Mouse (Mus musculus): ENCODE measurements around the gene Glb1l3. TPM values are rescaled to one million over a fixed set of nuclear protein-coding genes. Genes with fewer than 3 reads are reported as not detected.
"Not testable (repeated sequence)": the region's sequence is repeated elsewhere in the genome, so short reads cannot be mapped to it uniquely, and the experiment has no call there.

Glb1l3 gene
- not detected in 2 replicates for polyA plus RNA-seq (2015; fragmentation: Nextera tagmentation; extraction: Ambion mirVana)

DNA sequence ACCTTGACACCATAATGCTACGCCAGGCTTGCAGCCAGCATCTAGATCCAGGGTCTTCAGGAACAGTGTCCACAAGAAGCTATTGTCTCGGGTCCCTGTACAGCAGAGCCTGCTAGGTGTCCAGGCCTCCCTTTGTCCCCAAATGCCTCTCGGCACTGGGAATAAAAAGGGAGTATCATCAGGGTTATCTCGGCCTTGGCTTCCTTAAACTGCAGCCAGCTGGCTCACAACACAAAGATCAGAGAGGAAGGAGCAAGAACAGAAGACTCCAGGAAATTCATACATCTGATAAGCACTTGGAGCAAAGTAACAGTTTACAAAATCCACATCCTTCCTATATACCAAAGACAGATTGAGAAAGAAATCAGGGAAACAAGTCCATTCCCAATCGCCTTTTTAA lies at the start of gene Glb1l3:
Glb1l3 (minus strand) TSS at position 140 of the 400 bp plus-strand sequence.
- H3K27me3 ChIP-seq (replicated peaks), result no peaks in the 10 kb centered on the region
- H3K36me3 ChIP-seq, result no peaks in the 10 kb centered on the region
- no peak for ATAC-seq (ENCODE audit: extremely low read depth, insufficient number of reproducible peaks, low FRiP score, low TSS enrichment)
- no peak within 1 kb of the TSS for H3K9ac ChIP-seq
- no peaks in the 10 kb centered on the region for H3K4me1 ChIP-seq
- no peak within 1 kb of the TSS for H3K4me2 ChIP-seq
- no peak within 1 kb of the TSS for H3K4me3 ChIP-seq
- WGBS, result 48% methylated on average over 5 of the region's 5 CpGs
- H3K9me3 ChIP-seq, result no peaks in the 10 kb centered on the region
- no peak within 1 kb of the TSS for H3K27ac ChIP-seq (replicated peaks)

DNA sequence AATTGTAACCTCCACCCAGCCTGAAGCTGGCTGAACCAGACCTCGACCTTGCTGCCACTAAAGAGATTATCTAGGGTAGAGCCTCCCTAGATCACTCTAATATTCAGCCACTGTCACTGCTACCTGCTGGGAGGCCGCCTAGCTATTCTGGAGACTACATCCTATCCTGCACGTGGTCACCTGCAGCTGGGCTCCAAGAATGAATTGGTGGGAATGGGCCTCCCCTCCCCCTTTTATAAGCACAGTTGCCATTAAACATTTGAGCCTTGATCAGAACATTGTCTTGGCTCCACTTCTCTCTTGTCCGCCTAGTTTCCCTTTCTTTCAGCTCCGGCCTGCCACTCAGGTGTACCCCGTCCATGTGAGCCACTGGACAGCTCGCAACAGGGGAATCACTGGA lies 9.2 kb upstream of the Glb1l3 start:
- not testable (repeated sequence) for H3K4me1 ChIP-seq; H3K4me2 ChIP-seq; H3K27me3 ChIP-seq (replicated peaks); ATAC-seq (ENCODE audit: extremely low read depth, insufficient number of reproducible peaks, low FRiP score, low TSS enrichment); H3K4me3 ChIP-seq; H3K36me3 ChIP-seq; H3K9ac ChIP-seq; H3K9me3 ChIP-seq; H3K27ac ChIP-seq (replicated peaks)
- 69% methylated on average over 7 of the region's 7 CpGs for WGBS

DNA sequence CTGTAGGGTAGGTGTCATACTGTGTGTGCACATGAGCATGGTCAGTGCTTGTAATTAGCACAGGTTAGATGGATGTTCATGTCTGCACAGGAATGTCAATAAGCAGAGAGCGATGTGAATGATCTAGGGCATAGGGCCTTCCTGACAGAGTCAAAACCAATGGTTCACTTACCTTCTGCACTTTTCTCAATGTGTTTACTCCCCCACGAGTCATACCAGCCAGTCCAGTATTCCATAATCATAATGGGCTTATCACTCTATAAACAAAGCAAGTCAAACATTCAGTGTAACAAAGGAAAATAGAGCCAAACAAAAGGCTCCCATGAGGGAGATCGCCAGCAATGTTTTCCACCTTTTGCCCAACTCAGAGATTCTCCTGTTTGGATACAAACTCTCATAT lies 29.6 kb downstream of the Glb1l3 start:
- H3K4me3 ChIP-seq, result no peak overlapping the region
- no peaks in the 10 kb centered on the region for H3K27me3 ChIP-seq (replicated peaks)
- no peaks in the 10 kb centered on the region for H3K9me3 ChIP-seq
- H3K36me3 ChIP-seq, result no peaks in the 10 kb centered on the region
- no peaks in the 10 kb centered on the region for H3K4me1 ChIP-seq
- no peak overlapping the region for H3K9ac ChIP-seq
- no peak overlapping the region for H3K4me2 ChIP-seq
- no peak for ATAC-seq (ENCODE audit: extremely low read depth, insufficient number of reproducible peaks, low FRiP score, low TSS enrichment)
- no peak overlapping the region for H3K27ac ChIP-seq (replicated peaks)
- 62% methylated on average over 3 of the region's 3 CpGs for WGBS

DNA sequence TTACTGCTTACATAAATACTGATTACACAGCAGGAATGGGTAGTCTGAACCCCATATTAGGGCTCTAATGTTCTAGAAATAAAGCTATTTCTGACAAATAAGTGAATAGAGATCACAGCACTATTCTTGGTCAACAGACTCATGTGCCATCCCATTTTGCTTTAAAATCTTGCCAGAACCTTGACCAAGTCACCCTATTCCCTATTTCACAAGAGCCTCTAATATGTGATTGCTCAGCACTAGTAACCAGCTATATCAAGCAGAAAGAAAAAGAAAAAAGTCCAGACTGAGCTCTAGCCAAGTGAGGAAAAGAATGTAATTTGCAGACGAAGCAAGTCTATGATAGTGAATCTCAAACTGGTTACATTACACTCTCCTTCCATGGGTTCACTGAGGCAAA lies 40.7 kb downstream of the Glb1l3 start:
- Histone ChIP-seq H3K9me3 (no peaks in the 10 kb centered on the region), H3K4me1 (no peaks in the 10 kb centered on the region), H3K9ac (no peak overlapping the region), H3K27ac (replicated peaks) (no peak overlapping the region), H3K36me3 (no peaks in the 10 kb centered on the region), H3K4me2 (no peak overlapping the region), H3K4me3 (no peak overlapping the region), H3K27me3 (replicated peaks) (no peaks in the 10 kb centered on the region)
- no peak for ATAC-seq (ENCODE audit: extremely low read depth, insufficient number of reproducible peaks, low FRiP score, low TSS enrichment)
- 51% methylated on average over 1 of the region's 1 CpGs for WGBS

GRCm38 (mm10) chr9:26808735-26809134 lies 52.0 kb downstream of the Glb1l3 start:
- Histone ChIP-seq H3K9me3 (no peaks in the 10 kb centered on the region), H3K27ac (replicated peaks) (no peak overlapping the region), H3K9ac (no peak overlapping the region), H3K4me1 (peaks cover 20% of the 10 kb centered on the region), H3K4me3 (no peak overlapping the region), H3K4me2 (no peak overlapping the region), H3K36me3 (no peaks in the 10 kb centered on the region), H3K27me3 (replicated peaks) (no peaks in the 10 kb centered on the region)
- ATAC-seq (ENCODE audit: extremely low read depth, insufficient number of reproducible peaks, low FRiP score, low TSS enrichment), result no peak
- WGBS, result 76% methylated on average over 2 of the region's 2 CpGs

DNA sequence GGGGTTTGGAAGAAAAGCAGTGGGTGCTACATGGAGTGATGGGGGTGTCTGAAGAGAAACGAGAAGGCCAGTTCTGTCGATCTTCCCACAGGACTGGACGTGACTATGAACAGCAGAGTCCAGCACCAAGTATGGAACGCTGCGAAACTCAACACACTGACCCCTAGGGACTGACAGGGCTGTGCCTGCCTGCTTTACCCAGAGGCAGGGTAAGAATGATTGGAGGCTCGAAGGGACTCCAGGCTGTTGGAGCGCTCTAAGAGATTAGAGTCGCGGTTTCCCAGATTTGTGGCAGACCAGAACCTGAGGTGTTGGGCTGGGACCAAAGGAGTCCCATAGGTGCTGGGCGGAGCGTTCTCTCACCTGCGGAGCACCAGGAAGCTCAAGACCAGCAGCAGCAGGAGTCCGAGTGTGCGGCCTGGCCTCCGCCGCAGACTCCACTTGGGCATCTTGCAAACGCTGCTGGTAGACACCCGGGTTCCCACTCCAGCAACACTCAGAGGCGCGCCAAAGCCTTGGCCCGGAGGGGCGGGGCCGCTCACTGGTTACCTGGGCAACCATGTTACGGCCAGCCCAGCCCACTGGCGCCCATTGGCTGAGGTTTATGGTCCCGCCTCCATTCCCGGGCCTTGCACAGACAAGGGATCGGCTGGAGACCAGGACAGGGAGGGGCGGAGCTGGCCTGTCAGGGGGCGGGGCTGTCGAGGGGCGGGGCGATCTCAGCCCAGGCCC lies 54.6 kb downstream of the Glb1l3 start, which contains the start of gene Glb1l2:
Glb1l2 (minus strand) TSS at position 534 of the 732 bp plus-strand sequence.
- Histone ChIP-seq H3K36me3 (no peaks in the 10 kb centered on the region), H3K4me2 (peak within 1 kb of the TSS; percentile 93), H3K27ac (replicated peaks) (peak within 1 kb of the TSS; percentile 71), H3K4me1 (peaks cover 22% of the 10 kb centered on the region), H3K4me3 (peak within 1 kb of the TSS; percentile 64), H3K9me3 (no peaks in the 10 kb centered on the region), H3K27me3 (replicated peaks) (no peaks in the 10 kb centered on the region), H3K9ac (peak within 1 kb of the TSS; percentile 80)
- peak; percentile 99 for ATAC-seq (ENCODE audit: extremely low read depth, insufficient number of reproducible peaks, low FRiP score, low TSS enrichment)
- 2% methylated on average over 33 of the region's 33 CpGs for WGBS

DNA sequence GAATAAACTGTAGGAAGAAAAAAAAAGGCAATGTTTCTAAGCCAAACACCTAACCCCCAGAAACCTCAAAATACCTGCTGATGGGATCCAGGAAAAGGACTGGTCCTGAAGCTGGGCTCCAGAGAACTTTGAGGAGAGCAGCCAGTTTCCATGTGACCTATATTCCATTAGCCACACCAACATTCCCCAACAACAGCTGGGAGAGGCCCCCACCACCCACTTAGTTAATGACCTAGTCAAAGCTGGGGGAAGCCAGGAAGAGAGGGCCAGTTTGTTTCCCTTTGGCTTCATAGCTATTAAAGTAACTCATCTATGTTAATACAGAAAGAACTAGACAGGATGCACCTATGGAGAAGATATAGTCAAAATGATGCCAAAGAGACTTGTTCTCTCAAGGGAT lies 56.4 kb downstream of the Glb1l3 start:
- H3K36me3 ChIP-seq, result no peaks in the 10 kb centered on the region
- no peaks in the 10 kb centered on the region for H3K9me3 ChIP-seq
- no peak overlapping the region for H3K4me2 ChIP-seq
- no peak overlapping the region for H3K4me3 ChIP-seq
- H3K27me3 ChIP-seq (replicated peaks), result no peaks in the 10 kb centered on the region
- no peak for ATAC-seq (ENCODE audit: extremely low read depth, insufficient number of reproducible peaks, low FRiP score, low TSS enrichment)
- peaks cover 22% of the 10 kb centered on the region for H3K4me1 ChIP-seq
- no peak overlapping the region for H3K9ac ChIP-seq
- H3K27ac ChIP-seq (replicated peaks), result no peak overlapping the region

GRCm38 (mm10) chr9:26800357-26800756 lies 60.3 kb downstream of the Glb1l3 start:
- no peak overlapping the region for H3K4me3 ChIP-seq
- no peak overlapping the region for H3K9ac ChIP-seq
- 85% methylated on average over 2 of the region's 2 CpGs for WGBS
- no peak for ATAC-seq (ENCODE audit: extremely low read depth, insufficient number of reproducible peaks, low FRiP score, low TSS enrichment)
- no peaks in the 10 kb centered on the region for H3K36me3 ChIP-seq
- H3K27ac ChIP-seq (replicated peaks), result no peak overlapping the region
- no peak overlapping the region for H3K4me2 ChIP-seq
- H3K4me1 ChIP-seq, result peaks cover 7% of the 10 kb centered on the region
- no peaks in the 10 kb centered on the region for H3K9me3 ChIP-seq
- H3K27me3 ChIP-seq (replicated peaks), result no peaks in the 10 kb centered on the region

- Histone ChIP-seq H3K4me1 (peaks cover 1% of the 10 kb centered on the region; the same call in 1 of the 2 replicates), H3K4me3 (no peak overlapping the region), H3K9me3 (no peaks in the 10 kb centered on the region), H3K4me2 (no peak overlapping the region), H3K36me3 (no peaks in the 10 kb centered on the region), H3K27me3 (replicated peaks) (no peaks in the 10 kb centered on the region), H3K27ac (replicated peaks) (no peak overlapping the region), H3K9ac (no peak overlapping the region)
- WGBS, result 67% methylated on average over 1 of the region's 1 CpGs
- no peak for ATAC-seq (ENCODE audit: extremely low read depth, insufficient number of reproducible peaks, low FRiP score, low TSS enrichment)
These were observed 62.0 kb downstream of the Glb1l3 start for GRCm38 (mm10) chr9:26798731-26799130.

DNA sequence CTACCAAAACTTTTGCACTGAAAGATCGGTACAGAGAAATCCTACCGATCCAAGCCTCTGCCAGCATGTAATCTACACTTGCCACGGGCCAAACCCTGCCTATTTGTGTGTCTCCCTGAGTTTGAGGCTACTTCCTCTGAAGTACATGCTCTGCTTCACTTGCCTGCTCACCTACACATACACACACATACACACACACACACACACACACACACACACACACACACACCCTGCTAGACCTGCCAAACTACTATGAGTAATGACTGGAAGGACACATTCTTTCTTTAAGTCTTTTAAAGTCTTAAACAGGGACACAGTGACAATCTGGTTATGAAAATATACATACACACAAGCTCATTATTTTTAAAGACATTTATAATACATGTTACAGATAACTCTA lies 62.5 kb downstream of the Glb1l3 start:
- H3K27me3 ChIP-seq (replicated peaks), result no peaks in the 10 kb centered on the region
- no peak for ATAC-seq (ENCODE audit: extremely low read depth, insufficient number of reproducible peaks, low FRiP score, low TSS enrichment)
- H3K4me1 ChIP-seq, result no peaks in the 10 kb centered on the region
- H3K9me3 ChIP-seq, result no peaks in the 10 kb centered on the region
- no peak overlapping the region for H3K27ac ChIP-seq (replicated peaks)
- H3K36me3 ChIP-seq, result no peaks in the 10 kb centered on the region
- H3K9ac ChIP-seq, result no peak overlapping the region
- H3K4me2 ChIP-seq, result no peak overlapping the region
- WGBS, result 85% methylated on average over 3 of the region's 3 CpGs
- no peak overlapping the region for H3K4me3 ChIP-seq

GRCm38 (mm10) chr9:26792829-26793228 lies 67.9 kb downstream of the Glb1l3 start:
- H3K4me1 ChIP-seq, result no peaks in the 10 kb centered on the region
- no peak overlapping the region for H3K27ac ChIP-seq (replicated peaks)
- no peak overlapping the region for H3K4me3 ChIP-seq
- ATAC-seq (ENCODE audit: extremely low read depth, insufficient number of reproducible peaks, low FRiP score, low TSS enrichment), result no peak
- no peaks in the 10 kb centered on the region for H3K36me3 ChIP-seq
- H3K27me3 ChIP-seq (replicated peaks), result no peaks in the 10 kb centered on the region
- 42% methylated on average over 3 of the region's 3 CpGs for WGBS
- no peak overlapping the region for H3K4me2 ChIP-seq
- no peak overlapping the region for H3K9ac ChIP-seq
- H3K9me3 ChIP-seq, result no peaks in the 10 kb centered on the region

DNA sequence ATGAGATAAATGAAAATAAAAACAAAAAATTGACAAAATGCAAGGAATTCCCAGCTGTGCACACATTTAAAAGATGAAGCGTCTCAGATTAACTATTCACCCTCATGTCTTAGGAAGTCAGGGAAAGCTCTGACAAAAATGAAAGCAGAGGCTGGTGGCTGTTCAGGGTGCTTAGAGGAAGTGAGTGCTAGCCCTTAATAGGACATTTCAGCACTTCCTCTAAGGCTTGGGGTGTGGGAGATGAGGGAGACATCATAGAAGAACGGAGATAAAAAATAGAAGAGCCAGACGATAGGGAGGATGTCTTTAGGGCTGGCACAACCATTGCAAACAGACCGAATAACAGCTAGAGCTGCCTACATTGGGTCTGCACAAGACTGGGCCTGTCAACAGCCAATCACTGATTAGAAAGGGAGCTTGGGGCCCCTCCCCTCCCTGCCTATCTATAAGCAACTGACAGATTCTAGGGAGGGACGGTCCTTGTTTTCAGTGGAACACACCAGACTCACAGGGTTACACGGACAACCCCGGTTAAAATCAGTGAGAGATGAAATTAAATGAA lies 77.2 kb downstream of the Glb1l3 start:
- Histone ChIP-seq H3K9me3 (no peaks in the 10 kb centered on the region), H3K36me3 (no peaks in the 10 kb centered on the region), H3K27me3 (replicated peaks) (no peaks in the 10 kb centered on the region), H3K4me2 (peak overlapping the region; percentile 56), H3K4me1 (peaks cover 6% of the 10 kb centered on the region), H3K4me3 (peak overlapping the region; percentile 34), H3K27ac (replicated peaks) (no peak overlapping the region), H3K9ac (no peak overlapping the region)
- ATAC-seq (ENCODE audit: extremely low read depth, insufficient number of reproducible peaks, low FRiP score, low TSS enrichment), result no peak
- 28% methylated on average over 7 of the region's 7 CpGs for WGBS

Data from heart, embryonic 13.5 days (tissue).